Mouse (Mus musculus) kidney, embryonic 16.5 days (tissue): Measurements from ENCODE around the gene Aim2. TPM values are rescaled to one million over a fixed set of nuclear protein-coding genes. Genes with fewer than 3 reads are reported as not detected.
A peak's percentile ranks its signal among the peaks of the same experiment; 100 is the strongest.

Experiments
- ATAC-seq: fragments of 200-750 bp; cut with Nextera tagmentation; 2 replicates; pipeline ENCODE4 v1.8.0; 2017; ENCODE audit warnings: moderate TSS enrichment; ENCODE audit not compliant: low FRiP score, low TSS enrichment
- H3K27ac ChIP-seq: fragments of 300-500 bp; sonication (generic); 2 replicates; pipeline ENCODE4 v1.5.1; 2014; ENCODE audit warnings: low read length
- H3K27me3 ChIP-seq: fragments of 300-500 bp; sonication (generic); 2 replicates; pipeline ENCODE4 v1.6.1; 2014; ENCODE audit warnings: low read length, control low read depth, mixed read lengths; ENCODE audit not compliant: insufficient read depth
- H3K36me3 ChIP-seq: fragments of 300-500 bp; sonication (generic); 2 replicates; pipeline ENCODE4 v1.6.1; 2014; ENCODE audit warnings: low read length, control low read depth, mixed read lengths; ENCODE audit not compliant: insufficient read depth
- H3K4me1 ChIP-seq: fragments of 300-500 bp; sonication (generic); 2 replicates; pipeline ENCODE4 v1.6.1; 2014; ENCODE audit warnings: low read length, control low read depth, mixed read lengths; ENCODE audit not compliant: insufficient read depth
- H3K4me2 ChIP-seq: fragments of 300-500 bp; sonication (generic); replicated peaks from 2 replicates; pipeline ENCODE4 v1.6.1; 2014; ENCODE audit warnings: low read depth, low read length
- H3K4me3 ChIP-seq: fragments of 300-500 bp; sonication (generic); 2 replicates; pipeline ENCODE4 v1.5.1; 2014; ENCODE audit warnings: mild to moderate bottlenecking, low read length
- H3K9ac ChIP-seq: fragments of 300-500 bp; sonication (generic); replicated peaks from 2 replicates; pipeline ENCODE4 v1.6.1; 2014; ENCODE audit warnings: low read length
- H3K9me3 ChIP-seq: fragments of 300-500 bp; sonication (generic); 2 replicates; pipeline ENCODE4 v1.6.1; 2016; ENCODE audit warnings: low read length, control low read depth
- WGBS: fragments of 180-500 bp; shearing (Covaris S2); extraction: QIAGEN DNeasy Blood & Tissue Kit; methylation state at CpG from one replicate; pipeline ENCODE4 v1.1.7; 2014; 5-methylcytosine and 5-hydroxymethylcytosine counted together
- polyA plus RNA-seq: library from polyadenylated mRNA; unstranded; fragments of >200 nt; fragmentation: Nextera tagmentation; extraction: Ambion mirVana; gene quantifications from 2 replicates; pipeline ENCODE4 v1.2.1, GENCODE M21; 2015

The Aim2 gene
- polyA plus RNA-seq, 1 experiment from 2014 or later, result 3.5 TPM

- Histone ChIP-seq H3K27ac (no peak overlapping the region), H3K9me3 (no peaks in the 10 kb centered on the region), H3K9ac (no peak overlapping the region), H3K27me3 (no peaks in the 10 kb centered on the region), H3K36me3 (no peaks in the 10 kb centered on the region), H3K4me1 (no peaks in the 10 kb centered on the region), H3K4me2 (no peak overlapping the region), H3K4me3 (no peak overlapping the region)
- no peak for ATAC-seq
- WGBS, result 84% methylated on average over 4 of the region's 4 CpGs
These were observed 61.2 kb downstream of the Aim2 start for GRCm38 (mm10) chr1:173411863-173412262.

GRCm38 (mm10) chr1:173414631-173415030 is 64.0 kb downstream of the Aim2 start:
- 66% methylated on average over 3 of the region's 3 CpGs for WGBS
- no peak overlapping the region for H3K27ac ChIP-seq

DNA sequence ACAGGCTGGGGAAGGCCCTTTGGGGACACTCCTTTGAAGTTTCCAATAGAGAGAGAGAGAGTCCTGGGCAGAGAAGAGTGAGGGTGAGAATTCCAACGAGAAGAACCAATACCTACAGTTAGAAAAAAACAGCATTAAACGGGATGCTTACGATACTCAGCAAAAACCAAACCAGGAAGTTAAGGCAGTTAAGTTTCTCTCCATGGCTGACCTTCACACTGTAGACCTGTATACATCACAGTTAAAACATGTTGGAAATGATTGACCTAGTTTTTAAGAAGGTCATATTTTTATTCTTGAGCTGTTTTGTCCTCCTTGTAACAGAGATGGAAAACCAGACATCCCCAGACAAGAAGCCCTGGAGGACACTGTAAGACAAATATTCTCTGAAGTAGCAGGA is 67.8 kb downstream of the Aim2 start:
- WGBS, result 77% methylated on average over 3 of the region's 3 CpGs
- Histone ChIP-seq H3K9ac (no peak overlapping the region), H3K36me3 (no peaks in the 10 kb centered on the region), H3K27ac (no peak overlapping the region), H3K4me2 (no peak overlapping the region), H3K27me3 (no peaks in the 10 kb centered on the region), H3K4me1 (no peaks in the 10 kb centered on the region), H3K4me3 (no peak overlapping the region), H3K9me3 (no peaks in the 10 kb centered on the region)
- ATAC-seq, result peak; percentile 9; the same call in 1 of the 2 replicates

More at GRCm38 (mm10) chr1:173414631-173415030, 64.0 kb downstream of the Aim2 start:
- Histone ChIP-seq H3K9ac (no peak overlapping the region), H3K9me3 (no peaks in the 10 kb centered on the region), H3K36me3 (no peaks in the 10 kb centered on the region), H3K4me2 (no peak overlapping the region), H3K4me1 (no peaks in the 10 kb centered on the region), H3K4me3 (no peak overlapping the region), H3K27me3 (no peaks in the 10 kb centered on the region)
- no peak for ATAC-seq

- H3K27me3 ChIP-seq, result no peaks in the 10 kb centered on the region
- peak; percentile 65; the same call in 1 of the 2 replicates for ATAC-seq
- H3K4me1 ChIP-seq, result no peaks in the 10 kb centered on the region
- WGBS, result 85% methylated on average over 1 of the region's 1 CpGs
- peak overlapping the region; percentile 20; the same call in 1 of the 2 replicates for H3K27ac ChIP-seq
- H3K9ac ChIP-seq, result no peak overlapping the region
- no peak overlapping the region for H3K4me2 ChIP-seq
- no peak overlapping the region for H3K4me3 ChIP-seq
- no peaks in the 10 kb centered on the region for H3K9me3 ChIP-seq
- H3K36me3 ChIP-seq, result no peaks in the 10 kb centered on the region
These were observed 68.4 kb downstream of the Aim2 start for GRCm38 (mm10) chr1:173418936-173419621.

DNA sequence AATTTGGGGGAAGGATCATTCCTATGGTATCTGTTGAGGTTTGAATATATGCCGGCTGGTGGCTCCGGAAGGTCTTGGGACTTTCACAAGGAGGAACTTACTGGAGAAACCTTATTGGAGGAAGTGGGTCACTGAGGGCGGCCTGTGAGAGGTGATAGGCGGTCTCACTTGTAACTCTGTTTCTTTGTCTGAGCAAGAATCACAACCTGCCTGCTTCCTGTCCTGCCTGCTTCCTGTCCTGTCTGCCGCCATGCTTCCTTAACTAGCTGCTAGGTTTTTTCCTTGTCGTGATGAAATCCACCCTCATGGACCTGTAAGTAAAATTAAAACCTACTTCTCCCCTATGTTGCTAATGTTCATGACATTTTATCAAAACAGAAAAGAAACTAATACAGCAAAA is 69.7 kb downstream of the Aim2 start:
- H3K4me3 ChIP-seq, result no peak overlapping the region
- no peak for ATAC-seq
- no peak overlapping the region for H3K9ac ChIP-seq
- no peaks in the 10 kb centered on the region for H3K27me3 ChIP-seq
- H3K27ac ChIP-seq, result no peak overlapping the region
- H3K9me3 ChIP-seq, result no peaks in the 10 kb centered on the region
- H3K4me1 ChIP-seq, result no peaks in the 10 kb centered on the region
- 65% methylated on average over 6 of the region's 6 CpGs for WGBS
- no peaks in the 10 kb centered on the region for H3K36me3 ChIP-seq
- H3K4me2 ChIP-seq, result no peak overlapping the region

DNA sequence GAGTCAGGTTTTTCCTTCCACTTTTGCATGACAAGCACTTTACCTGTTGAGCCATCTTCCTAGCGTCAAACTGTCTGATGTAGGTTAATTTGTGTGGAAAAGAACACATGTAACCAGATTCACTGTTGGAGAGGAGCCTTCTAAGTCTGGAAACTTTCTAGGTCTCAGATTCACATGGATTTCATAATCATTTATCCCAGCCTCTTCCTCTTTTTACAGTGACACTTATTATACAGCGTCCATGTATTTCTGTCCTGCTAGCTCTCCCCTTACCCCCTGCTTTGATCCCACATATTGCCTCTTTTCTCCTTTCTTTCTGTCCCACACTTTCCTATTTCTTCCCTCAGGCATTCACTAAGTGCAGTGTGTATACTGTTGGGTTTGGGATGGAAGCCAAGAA is 75.7 kb downstream of the Aim2 start:
- Histone ChIP-seq H3K9me3 (no peaks in the 10 kb centered on the region), H3K4me3 (no peak overlapping the region), H3K9ac (no peak overlapping the region), H3K27me3 (no peaks in the 10 kb centered on the region), H3K36me3 (no peaks in the 10 kb centered on the region), H3K4me1 (no peaks in the 10 kb centered on the region), H3K4me2 (no peak overlapping the region), H3K27ac (no peak overlapping the region)
- no peak for ATAC-seq
- WGBS, result 61% methylated on average over 2 of the region's 2 CpGs

DNA sequence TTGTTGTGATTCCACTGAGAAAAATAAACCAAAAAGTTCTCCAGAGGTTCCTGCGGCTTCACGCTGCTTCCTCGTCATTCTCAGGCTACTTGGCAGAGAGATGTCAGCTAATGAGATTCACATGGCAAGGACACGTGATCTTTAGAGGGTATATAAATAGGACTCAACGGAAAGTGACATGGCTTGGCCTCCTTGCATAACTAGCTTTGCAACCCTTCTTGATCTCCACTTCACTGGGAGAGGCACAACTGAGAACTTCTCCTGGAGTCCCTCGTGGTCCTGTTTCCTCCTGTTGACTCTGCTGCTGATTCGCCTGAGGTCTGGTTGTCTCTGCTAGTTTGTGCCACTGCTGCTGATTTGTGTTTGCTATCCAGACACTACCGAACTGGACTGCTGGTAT is 76.7 kb downstream of the Aim2 start:
- 81% methylated on average over 8 of the region's 8 CpGs for WGBS
- Histone ChIP-seq H3K4me2 (no peak overlapping the region), H3K4me1 (no peaks in the 10 kb centered on the region), H3K4me3 (no peak overlapping the region), H3K9ac (no peak overlapping the region), H3K27ac (no peak overlapping the region), H3K27me3 (no peaks in the 10 kb centered on the region), H3K9me3 (no peaks in the 10 kb centered on the region), H3K36me3 (no peaks in the 10 kb centered on the region)
- no peak for ATAC-seq

GRCm38 (mm10) chr1:173429995-173430699 is 79.5 kb downstream of the Aim2 start:
- no peak overlapping the region for H3K9ac ChIP-seq
- H3K27ac ChIP-seq, result no peak overlapping the region
- H3K4me1 ChIP-seq, result no peaks in the 10 kb centered on the region
- 78% methylated on average over 5 of the region's 5 CpGs for WGBS
- H3K9me3 ChIP-seq, result no peaks in the 10 kb centered on the region
- no peak for ATAC-seq
- no peak overlapping the region for H3K4me2 ChIP-seq
- H3K36me3 ChIP-seq, result no peaks in the 10 kb centered on the region
- H3K4me3 ChIP-seq, result no peak overlapping the region
- H3K27me3 ChIP-seq, result no peaks in the 10 kb centered on the region

GRCm38 (mm10) chr1:173432411-173432810 is 81.7 kb downstream of the Aim2 start:
- Histone ChIP-seq H3K4me2 (no peak overlapping the region), H3K36me3 (no peaks in the 10 kb centered on the region), H3K4me1 (no peaks in the 10 kb centered on the region), H3K27ac (no peak overlapping the region), H3K9me3 (no peaks in the 10 kb centered on the region), H3K9ac (no peak overlapping the region), H3K4me3 (no peak overlapping the region), H3K27me3 (no peaks in the 10 kb centered on the region)
- WGBS, result 66% methylated on average over 2 of the region's 2 CpGs
- ATAC-seq, result no peak
